Comparison of ENCODE assay signal across 8 mouse cellular contexts in the genomic region with DNA sequence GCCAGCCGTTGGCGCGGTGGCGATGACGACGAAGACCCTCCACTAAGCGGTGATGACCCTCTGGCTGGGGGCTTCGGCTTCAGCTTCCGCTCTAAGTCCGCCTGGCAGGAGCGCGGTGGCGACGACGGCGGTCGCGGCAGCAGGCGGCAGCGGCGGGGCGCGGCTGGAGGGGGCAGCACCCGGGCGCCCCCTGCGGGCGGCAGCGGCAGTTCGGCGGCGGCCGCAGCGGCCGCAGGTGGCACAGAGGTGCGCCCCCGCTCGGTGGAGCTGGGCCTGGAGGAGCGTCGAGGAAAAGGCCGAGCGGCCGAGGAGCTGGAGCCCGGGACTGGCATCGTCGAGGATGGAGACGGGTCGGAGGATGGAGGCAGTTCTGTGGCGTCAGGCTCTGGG. TPM values are rescaled to one million over a fixed set of nuclear protein-coding genes. Genes with fewer than 3 reads are reported as not detected.
DNase-seq lines count a peak whose midpoint lies in the region; ATAC-seq and TF ChIP-seq lines count a peak whose summit lies in the region.

No protein-coding gene starts in this region.

- peak overlapping the region; percentile 83 for H3K4me2 ChIP-seq in forebrain, postnatal 0 days (ENCODE audit: low read depth)
- H3K4me2 ChIP-seq in midbrain, embryonic 15.5 days = peak overlapping the region; percentile 64

- DNase-seq in cerebellum, adult 18-20 months = peak; percentile 21 to 58
- DNase-seq in c-Kit-positive CD71-negative TER-119-negative erythroid progenitor cells, embryonic 14.5 days (ENCODE audit: low read depth) = peak; percentile 19
- peak; percentile 53 for DNase-seq in forebrain, postnatal 0 days
- DNase-seq in induced T-regulatory cell, adult 2 months (ENCODE audit: low read depth) = peak; percentile 45
- DNase-seq in liver = peak; percentile 45
- peak; percentile 85 for DNase-seq in testis, postnatal 10 days (ENCODE audit: low spot score)

- peak overlapping the region; percentile 80 for H3K4me3 ChIP-seq in forebrain, postnatal 0 days (ENCODE audit: low read depth, low read length)
- H3K4me3 ChIP-seq in midbrain, embryonic 15.5 days = peak overlapping the region; percentile 66

- no peaks in the 10 kb centered on the region for H3K27me3 ChIP-seq in forebrain, postnatal 0 days (ENCODE audit: insufficient read depth, low read length)
- H3K27me3 ChIP-seq in midbrain, embryonic 15.5 days (replicated peaks) = peaks cover 22% of the 10 kb centered on the region; the same call in 1 of the 2 replicates

- no peak for ATAC-seq in cerebellum, adult (ENCODE audit: insufficient number of reproducible peaks, low FRiP score, low TSS enrichment)
- ATAC-seq in forebrain, postnatal 0 days = no peak
- no peak for ATAC-seq in midbrain, embryonic 15.5 days (replicated peaks)

- peak; percentile 69 for TF ChIP-seq CTCF in forebrain, postnatal 0 days (IDR thresholded peaks at IDR 0.05; ENCODE audit: low read depth)

- H3K27ac ChIP-seq in forebrain, postnatal 0 days (ENCODE audit: low read depth, low read length) = peak overlapping the region; percentile 90; the same call in 1 of the 2 replicates
- H3K27ac ChIP-seq in midbrain, embryonic 15.5 days = peak overlapping the region; percentile 90; the same call in 1 of the 2 replicates

- 5% methylated on average over 32 of the region's 48 CpGs for WGBS in forebrain, postnatal 0 days
- WGBS in midbrain, embryonic 15.5 days = 2% methylated on average over 46 of the region's 48 CpGs

- no peaks in the 10 kb centered on the region for H3K9me3 ChIP-seq in forebrain, postnatal 0 days (ENCODE audit: low read length)
- no peaks in the 10 kb centered on the region for H3K9me3 ChIP-seq in midbrain, embryonic 15.5 days

- H3K4me1 ChIP-seq in forebrain, postnatal 0 days (ENCODE audit: insufficient read depth) = peaks cover 43% of the 10 kb centered on the region
- H3K4me1 ChIP-seq in midbrain, embryonic 15.5 days = peaks cover 75% of the 10 kb centered on the region

- H3K36me3 ChIP-seq in forebrain, postnatal 0 days (ENCODE audit: insufficient read depth) = no peaks in the 10 kb centered on the region
- H3K36me3 ChIP-seq in midbrain, embryonic 15.5 days (replicated peaks) = no peaks in the 10 kb centered on the region

- H3K9ac ChIP-seq in forebrain, postnatal 0 days = peak overlapping the region; percentile 89
- H3K9ac ChIP-seq in midbrain, embryonic 15.5 days = peak overlapping the region; percentile 85

RNA-seq across cellular contexts. Expression of gene Adcy5, which starts 1.6 kb away (rescaled TPM):
- total RNA-seq in forebrain, postnatal 0 days (2014; rRNA removed) = 52.7 and 57.8 TPM in 2 replicates
- polyA plus RNA-seq in forebrain, postnatal 0 days (2015; fragmentation: Nextera tagmentation; extraction: Ambion mirVana) = 5.8 and 7.0 TPM in 2 replicates
- 8.7 and 9.1 TPM in 2 replicates for polyA plus RNA-seq in midbrain, embryonic 15.5 days (2015; fragmentation: Nextera tagmentation; extraction: Ambion mirVana)

Comparison
In these comparisons a context has a peak if more than half of its experiments do, and no peak if none do; other contexts are left out.
1. DNase-seq: peak in every context shown above with its lines; median percentile 85 in testis, postnatal 10 days; 53 in forebrain, postnatal 0 days; 45 in induced T-regulatory cell, adult 2 months; 45 in liver; 40 in cerebellum, adult 18-20 months; 19 in c-Kit-positive CD71-negative TER-119-negative erythroid progenitor cells, embryonic 14.5 days.